Mouse (Mus musculus) heart, adult 11 months (tissue): ENCODE results near the gene Itpr2.
A peak's percentile ranks its signal among the peaks of the same experiment; 100 is the strongest.

ENCODE experiments used
- DNase-seq: peaks from one replicate; pipeline ENCODE4 v3.0.0; 2022

Gene Itpr2

DNA sequence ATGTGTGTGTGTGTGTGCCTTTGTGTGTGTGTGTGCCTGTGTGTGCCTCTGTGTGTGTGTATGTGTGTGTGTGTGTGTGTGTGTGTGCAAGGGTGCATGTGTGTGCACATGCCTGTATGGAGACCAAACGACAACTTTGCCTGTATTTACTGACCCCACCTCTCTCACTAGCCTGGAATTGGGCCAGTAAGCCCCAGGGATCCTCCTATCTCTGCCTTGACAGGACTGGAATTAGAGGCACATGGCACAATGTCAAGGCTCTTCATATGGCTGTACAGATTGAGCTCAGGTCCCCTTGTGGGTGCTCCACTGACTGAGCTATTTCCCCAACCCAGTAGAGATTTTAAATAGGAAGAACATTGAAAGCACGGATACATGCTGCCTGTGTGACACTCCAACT is 198.7 kb downstream of the Itpr2 start:
- no peak for DNase-seq

DNA sequence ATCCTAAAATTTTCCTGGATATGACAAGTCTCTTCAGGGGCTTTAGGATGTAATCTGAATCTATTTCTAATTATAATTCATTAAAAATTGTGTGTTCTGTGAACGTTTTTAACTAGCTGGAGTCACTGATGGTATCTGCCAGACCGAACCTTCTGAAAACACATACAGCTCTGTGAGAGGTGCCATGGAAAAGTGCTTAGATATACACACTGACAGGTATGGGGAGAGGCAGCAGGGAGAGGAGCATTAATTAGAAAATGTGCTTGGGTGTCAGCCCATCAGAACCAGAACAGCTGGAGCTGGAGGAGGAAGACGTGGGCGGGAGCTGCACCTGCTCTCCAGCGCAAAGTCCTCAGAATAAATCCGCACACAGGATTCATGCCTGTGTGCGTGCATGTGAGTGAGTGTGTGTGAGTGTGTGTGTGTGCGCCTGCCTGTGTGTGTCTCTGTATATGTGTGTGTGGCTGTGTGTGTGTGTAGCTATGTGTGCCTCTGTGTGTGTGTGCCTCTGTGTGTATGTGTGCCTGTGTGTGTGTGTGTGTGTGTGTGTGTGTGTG is 199.4 kb downstream of the Itpr2 start:
- peak; percentile 65 for DNase-seq

DNA sequence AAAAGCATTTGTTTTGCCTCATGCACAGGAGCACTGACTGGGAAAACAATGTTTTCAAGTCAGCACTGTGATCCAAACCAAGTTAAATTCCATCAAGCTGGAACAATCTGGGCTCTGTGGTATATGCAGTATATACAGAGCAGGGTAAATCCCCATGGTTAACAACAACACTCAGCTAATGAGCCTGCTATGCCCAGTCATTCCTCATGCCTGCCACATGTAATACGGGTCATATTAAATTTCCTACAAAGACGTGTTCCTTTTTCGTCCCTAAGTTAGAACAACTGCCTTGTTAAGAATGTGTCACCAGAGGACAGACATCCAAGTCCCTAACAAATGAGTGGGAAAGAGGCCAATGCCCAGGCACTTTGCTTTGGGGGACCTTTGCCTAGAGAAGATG is 199.9 kb downstream of the Itpr2 start:
- peak; percentile 35 for DNase-seq

DNA sequence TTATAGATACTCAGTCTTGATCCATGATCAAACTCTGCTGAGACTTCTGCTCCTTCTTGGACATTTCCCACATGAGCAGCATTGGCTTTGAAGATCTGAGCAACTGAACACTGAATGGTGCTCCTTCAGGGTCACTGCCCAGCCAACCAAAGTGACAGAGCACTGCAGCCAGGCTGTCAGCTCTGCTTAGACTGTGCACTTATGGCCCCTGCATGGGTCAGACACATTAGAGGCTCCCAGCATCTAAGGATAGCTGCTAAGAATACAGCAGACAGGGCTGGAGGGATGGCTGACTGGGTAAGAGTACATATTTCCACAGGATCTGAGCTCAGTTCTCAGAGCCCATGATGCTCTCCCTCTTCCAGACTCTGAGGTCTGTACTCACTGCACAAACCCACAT is 201.1 kb downstream of the Itpr2 start:
- DNase-seq: peak; percentile 53

DNA sequence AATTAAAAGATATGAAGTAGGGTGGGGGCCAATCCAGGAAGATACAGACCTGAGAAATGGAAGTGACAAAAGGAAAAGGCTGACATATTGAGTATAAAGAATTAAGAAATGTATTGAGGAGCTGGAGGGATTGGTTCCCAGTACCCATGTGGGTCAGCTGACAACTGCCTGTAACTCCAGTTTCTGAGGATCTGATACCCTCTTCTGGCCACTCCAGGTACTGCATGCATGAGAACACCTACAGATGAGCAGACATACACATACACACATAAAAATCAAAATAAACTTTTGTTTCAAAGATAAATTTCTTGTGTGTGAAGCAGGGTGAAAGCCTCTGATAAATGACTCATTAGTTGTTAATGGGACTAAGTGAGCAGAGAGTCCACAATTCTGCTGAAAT is 203.3 kb downstream of the Itpr2 start:
- DNase-seq: no peak

DNA sequence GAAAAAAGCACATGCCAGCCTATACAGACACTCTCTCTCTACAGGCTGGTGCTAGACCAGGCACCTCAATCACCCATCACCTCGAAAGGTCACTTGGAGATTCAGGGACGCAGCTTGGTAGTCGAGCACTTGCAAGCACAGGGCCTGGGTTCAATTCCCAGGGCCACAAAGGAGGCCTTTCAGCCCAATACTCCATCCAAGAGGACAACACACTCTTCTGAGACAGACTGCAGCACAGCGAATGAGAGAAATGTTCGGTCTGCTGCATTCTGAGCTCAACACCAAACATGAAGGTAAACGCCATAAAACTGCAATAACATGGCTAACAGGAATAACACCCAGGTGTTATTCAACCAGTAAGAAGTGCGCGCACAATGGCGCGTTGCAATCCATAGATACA is 211.0 kb downstream of the Itpr2 start:
- peak; percentile 51 for DNase-seq

DNA sequence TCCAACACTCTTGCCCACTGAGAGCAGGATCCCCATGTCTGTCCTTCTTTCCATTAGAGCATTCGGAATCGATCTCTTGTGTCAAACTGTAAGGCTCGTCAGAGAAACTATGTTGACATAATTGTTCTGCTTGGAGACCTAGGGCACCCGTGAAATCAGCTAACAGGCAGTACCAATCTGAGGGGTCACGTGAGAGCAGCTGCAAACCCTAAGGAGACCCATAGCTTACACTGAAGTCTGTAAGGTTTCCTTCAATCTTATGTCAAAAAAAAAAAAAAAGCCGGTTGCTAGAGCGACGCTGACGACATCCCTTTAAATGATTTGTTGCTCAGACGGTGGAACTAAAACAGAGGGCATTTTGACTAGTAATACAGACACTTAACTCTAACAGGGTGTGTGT is 212.2 kb downstream of the Itpr2 start:
- DNase-seq: no peak

DNA sequence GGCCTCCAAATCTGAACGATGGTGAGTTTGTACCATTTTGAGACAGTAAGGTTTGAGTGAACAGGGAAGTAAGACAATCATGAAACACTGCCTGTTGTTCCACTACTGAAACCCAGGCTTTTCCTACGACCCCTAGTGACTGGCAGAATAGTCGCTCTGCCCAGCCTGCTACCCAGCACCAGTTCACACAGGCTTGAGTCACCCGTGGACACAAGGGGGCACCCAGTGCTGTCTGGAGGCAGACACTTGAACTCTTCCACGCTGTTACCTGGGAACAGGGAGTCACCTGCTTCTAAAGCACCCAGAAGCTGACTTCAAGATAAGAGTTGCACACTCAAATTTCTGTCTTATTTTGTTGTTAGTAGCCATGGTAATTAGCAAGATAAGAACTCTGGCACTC is 213.8 kb downstream of the Itpr2 start:
- peak; percentile 85 for DNase-seq

DNA sequence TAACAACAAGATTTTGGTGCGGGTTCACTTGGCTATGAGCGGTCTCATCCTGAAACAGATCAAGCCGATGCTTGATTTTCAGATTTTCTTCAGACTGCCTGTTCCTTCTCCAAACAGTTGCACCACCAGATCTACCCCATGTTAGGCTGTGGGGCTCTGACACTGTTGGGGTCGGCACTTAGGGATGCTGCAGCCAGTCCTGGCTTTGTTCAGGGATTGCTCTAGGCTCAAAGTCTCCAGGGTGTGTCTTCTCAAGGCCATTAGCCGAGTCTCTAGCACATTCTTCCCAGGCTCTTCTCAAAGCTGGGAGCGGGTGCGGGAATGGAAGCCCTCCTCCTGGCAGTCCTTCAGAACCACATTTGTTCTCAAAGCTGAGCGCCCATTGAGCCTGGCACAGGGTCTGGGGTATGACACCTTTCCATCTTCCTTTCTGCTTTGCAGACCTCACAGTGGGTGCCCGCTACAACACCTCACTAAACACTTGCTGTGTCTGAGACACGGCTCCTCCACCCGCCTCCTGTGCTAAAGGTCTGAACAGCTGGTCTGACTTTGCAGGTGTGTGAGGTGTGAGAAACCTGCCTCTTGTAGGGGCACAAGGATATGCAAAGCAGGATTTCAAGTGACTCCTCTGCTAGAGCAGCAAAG is 217.0 kb downstream of the Itpr2 start:
- peak; percentile 85 for DNase-seq

DNA sequence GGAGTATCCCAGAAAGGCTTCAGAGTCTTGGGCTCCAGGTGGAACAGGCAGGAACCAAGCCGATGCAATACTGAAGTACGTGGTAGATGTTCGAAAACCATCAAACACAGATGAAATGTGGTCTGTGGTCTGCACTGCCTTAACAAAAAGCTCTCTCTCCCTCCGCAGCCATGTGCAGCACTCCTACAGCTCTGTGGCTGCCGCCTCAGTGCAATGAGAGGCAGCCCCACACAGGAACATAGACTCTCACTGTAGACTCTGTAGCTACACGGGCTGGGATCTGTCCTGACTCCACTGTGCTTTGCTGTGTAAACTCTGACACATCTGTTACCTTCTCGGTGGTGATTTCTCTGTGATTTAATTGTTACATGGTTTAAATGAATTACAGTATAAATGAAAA is 218.0 kb downstream of the Itpr2 start:
- DNase-seq: peak; percentile 46

DNA sequence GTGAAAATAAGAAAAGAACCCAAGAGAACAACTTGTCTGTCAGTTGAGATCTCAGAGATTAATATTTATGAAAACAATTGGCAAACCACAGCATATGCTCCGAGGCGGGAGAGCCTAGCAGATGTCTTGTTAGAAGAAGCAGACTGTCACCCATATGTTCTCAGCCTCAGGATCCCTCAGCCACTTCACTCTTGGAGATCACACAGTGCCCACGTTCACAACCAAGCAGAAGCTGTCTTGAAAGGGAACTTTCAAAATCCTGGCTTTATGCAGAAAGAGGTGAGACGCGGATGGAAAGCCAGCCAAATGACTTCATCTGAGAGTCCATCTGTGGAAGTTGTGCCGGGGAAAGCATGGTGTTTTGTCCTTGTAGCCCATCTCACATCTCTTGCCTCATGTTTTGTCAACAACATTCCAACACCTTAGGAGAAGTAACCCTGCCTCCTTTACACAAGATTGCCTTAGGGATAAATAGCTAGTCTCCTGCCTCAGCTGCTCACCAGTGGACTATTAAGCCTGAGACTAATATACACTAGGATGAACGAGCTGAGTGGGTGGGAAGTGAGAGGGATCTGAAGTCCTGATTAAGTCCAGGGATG is 219.9 kb downstream of the Itpr2 start:
- peak; percentile 61 for DNase-seq

DNA sequence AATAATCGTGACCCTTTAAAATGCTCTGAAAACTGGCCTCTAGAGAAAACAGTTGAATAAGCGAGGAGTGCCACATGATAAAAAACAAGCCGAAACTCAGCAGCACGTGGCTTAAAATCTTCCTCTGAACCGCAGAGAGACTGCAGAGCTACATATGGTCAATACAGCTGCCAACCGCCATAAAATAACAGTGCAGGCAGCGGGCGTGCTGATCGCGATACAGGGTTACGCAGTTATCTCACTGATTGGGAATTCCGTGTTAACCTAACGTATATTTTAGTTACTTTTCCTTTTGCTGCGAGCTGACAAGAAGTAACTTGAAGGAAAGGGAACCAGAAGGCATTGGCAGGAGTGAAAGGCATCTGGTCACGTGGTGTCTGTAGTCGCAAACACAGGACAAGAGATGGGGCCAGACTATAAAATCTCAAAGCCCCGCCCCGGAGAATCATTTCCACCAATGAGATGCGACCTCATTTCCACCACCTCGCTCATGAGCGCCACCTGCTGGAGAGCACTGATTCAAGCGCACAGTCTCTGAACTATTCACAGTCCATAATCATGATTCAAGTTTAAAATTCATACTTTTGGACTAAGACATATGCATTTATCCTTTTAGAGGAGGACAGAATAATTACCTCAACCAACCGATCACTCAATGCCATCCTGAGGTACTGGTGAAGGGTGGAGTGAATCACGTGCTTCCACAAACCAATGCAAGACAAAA is 220.7 kb downstream of the Itpr2 start:
- DNase-seq: peak; percentile 78

DNA sequence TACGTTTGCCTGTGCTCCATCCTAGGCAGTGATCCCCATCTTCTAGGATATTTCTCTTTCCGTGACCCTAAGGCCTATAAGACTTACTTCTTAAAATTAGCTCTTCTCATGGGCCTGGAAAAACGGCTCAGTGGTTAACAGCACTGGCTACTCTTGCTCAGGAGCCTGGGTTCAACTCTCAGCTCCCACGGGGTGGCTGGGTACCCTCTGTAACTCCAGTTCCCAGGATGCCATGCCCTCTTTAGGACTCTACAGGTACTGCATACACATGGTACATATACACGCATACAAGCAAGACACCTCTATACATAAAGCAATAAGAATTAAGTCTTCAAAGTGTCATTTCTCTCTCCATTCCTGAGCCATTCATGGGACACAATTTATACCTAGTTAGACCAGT is 228.8 kb downstream of the Itpr2 start:
- peak; percentile 81 for DNase-seq

DNA sequence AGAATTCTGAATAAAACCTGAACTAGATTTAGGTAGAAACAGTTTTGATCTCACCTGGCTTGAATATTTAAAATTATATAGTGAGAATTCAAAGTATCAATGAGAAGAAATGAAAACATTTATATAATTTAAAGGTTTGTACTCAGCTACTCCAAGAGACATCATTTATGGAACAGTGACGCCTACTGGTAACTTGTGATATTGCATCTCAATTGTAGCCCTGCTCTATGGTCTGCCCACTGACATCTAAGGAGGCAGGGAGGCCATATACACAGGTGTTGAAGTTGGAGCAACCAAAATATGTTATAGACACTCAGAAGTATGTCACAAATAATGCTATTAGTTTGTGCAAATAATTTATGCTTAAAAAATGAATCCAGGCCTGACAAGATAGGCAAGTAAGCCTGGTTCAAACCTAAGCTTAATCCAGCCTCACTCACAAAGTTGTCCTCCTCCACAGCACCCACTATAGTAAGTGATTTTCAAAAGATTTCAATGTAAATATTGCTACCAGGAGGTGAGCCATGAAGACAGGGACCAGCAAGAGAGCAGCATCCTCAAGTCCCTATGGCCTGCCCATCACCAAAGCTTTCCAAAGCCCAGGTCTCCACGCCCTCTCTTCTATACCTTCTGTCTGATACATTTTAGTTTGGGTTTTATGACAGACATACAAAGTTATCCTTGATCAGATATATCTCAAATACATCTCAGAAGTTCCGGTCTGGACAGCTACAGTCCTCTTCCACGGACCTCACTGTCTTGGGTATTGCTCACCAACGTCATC is 229.6 kb downstream of the Itpr2 start:
- DNase-seq: peak; percentile 78

DNA sequence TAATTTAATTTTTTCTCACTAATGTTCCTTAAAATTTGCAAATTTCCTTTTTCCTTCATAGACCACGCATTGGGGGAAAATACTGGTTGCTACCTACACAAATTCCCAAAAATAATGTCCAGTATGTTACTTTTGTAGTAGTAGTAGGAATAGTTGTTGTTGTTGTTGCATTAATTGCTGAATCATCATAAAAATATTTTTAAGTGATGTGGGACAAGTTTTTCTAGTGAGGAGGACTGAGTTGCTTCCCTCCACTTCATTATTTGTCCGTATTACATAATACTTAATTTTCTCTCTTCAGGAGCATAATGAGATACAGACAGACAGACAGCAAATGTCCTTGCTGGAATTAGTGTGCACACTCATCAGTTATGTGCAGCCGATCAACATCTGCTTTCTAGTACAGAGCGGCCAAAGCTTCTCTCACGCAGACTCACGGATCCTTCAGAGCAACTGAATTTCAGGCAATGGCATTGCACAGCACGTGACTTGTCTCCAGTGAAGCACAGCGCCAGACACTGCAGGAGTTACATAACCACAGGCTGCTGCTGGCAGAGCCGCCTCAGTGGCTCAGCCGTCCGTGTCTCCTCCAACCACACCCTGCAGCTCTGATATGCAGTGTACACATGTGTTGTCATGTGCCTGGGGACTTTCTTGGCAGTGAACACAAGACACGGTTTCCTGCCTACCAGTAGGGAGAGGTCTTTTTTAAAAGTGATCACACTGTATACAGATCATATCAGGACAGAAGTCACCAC is 231.1 kb downstream of the Itpr2 start:
- DNase-seq: peak; percentile 100

DNA sequence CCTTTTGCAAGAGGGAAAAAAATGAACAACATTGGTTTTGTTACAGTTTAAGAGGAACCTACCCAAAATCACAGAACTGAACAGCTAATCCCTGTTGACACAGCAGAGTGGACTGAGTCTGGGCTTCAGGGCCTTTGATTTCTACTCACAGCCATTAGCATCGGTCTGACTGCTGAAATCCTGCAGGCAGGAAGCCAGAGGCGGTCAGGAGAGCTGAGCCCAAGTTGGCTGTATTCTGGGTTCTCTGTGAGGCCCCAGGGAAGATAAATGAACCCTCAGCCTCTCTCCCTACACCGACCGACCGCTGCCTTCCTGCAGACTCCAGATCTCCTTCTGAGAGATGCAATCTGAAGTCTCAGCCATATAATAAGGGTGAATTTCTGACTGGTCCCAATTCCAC is 231.9 kb downstream of the Itpr2 start:
- DNase-seq: peak; percentile 98

DNA sequence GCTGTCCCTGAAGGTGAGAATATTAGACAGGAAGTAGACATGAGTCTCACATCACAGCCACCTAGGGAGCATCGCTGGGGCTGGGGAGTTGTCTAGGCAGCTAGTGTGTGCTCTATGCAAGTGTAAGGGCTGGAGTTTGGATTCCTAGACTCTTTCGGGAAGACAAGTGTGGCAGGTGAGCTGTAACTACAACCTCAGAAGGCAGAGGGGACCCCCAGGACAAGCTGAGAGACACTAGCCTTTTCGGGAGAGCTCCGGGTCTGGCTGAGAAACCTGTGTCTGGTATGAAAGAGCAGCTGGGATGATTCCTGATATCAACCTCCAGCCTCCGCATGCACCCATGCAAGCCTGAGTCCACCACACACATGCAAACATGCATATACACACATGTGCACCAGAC is 232.7 kb downstream of the Itpr2 start:
- no peak for DNase-seq

DNA sequence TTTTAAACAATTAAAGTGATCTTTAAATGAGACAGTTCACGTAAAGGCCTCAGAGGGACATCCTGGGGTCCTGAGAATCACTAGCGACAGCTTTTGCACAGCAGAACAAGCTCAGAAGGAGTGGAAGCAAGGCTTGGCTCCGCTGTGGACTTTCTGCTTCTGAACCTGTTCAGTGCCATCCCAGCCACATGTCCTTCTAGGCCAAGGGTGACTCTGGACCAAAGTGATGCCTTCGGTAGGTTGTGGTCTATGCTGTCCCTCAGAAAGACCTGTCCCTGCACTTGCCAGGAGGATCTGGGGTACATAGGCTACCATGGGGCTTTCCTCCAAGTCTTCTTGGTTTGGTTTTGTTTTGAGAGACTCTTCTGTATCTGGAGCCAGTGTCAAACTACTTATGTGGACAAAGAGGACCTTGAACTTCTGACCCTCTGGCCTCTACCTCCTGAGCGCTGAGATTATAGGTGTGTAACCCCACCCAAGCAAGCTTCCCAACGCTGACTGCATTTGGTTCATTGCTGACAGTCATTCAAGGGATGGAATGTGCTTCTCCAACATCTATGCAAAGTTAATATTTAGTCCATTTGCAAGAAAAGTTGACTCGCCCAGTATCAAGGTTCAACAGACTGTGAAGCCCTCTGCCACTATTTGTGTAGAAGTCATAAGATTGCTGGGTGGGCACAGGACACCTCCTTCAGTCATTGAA is 241.2 kb downstream of the Itpr2 start:
- DNase-seq: peak; percentile 74

DNA sequence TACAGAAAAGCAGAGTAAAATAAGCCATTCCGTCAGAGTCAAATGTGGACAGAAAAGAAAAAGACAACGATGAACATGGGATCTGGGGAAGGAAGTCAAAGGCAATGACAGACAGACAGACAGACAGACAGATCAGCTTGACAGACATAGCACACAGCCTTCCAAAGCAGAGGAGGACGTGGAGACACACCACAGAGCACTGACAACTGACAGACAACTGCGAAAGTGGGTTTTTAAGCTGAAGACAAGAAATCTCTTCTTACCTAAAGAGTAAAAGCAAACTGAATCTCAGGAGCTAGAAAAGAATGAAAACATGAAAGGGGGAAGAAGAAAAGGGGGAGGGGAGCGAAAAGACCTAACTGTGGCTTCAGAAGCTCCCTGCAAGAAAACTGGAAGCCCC is 243.3 kb downstream of the Itpr2 start:
- peak; percentile 30 for DNase-seq

DNA sequence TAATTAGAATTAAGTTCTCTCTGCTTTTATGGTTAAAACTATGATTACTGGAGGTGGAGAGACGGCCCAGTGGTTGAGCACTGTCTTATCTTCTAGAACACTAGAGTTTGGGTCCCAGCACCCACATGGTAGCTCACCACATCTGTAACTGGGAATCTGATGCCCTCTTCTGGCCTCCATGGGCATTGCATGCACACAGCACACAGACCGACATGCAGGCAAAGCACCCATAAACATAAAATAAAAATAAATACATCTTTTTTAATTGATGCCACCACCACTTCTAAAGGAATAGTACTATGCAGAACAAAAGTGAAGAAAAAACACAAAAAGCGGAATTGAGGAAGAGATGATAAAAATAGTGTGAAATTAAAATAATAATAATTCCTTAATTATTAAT is 243.8 kb downstream of the Itpr2 start:
- DNase-seq: peak; percentile 76

DNA sequence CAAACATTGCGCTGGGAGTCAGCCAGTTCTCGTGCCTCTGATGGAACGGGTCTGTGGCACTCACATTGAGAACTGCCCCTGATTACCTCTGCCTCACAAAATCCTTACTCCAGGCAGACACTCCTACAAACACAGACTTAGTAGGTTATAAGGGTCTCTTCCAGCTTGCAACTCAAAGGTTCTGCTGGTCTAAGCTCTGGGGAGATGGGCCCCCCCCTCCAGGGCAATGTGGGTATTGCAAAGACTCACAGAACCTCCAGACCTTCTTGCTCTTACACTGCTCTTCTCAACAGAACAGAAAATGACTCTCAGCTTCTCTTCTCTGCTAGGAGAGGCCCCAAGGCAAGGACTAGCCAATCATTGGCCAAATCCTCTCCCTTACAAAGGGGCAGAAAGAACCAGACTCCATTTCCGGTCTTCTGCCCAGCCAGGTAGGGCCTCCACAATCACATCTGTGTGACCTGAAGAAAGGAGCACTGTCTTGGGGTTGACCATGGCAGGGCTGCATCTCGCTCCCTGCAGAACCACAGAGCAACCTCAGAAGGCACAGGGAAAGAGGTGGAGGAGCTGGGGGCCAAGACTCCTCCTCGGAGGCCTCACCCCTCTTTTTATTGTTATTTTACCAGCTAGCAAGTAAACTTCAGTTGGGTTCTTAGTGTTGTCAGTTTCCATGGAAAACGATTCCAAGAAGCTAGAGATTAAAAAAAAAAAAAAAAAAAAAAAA is 244.9 kb downstream of the Itpr2 start:
- peak; percentile 55 for DNase-seq
